Mouse (Mus musculus) kidney, adult 2 months (tissue): ENCODE measurements at regions not wholly inside any gene's neighbourhood (a gene's known extent, or its start where the extent isn't known, plus 50 kb on each side); places are given as distances from the start of the nearest gene placed in this dataset.

ENCODE experiments used
- DNase-seq: peaks from one replicate; pipeline ENCODE4 v3.0.0; 2021
- H3K27ac ChIP-seq: fragments of 200-500 bp; 2 replicates; pipeline ENCODE4 v1.5.1; 2012; ENCODE audit warnings: low read depth, low read length, control low read depth, inconsistent platforms; ENCODE audit not compliant: insufficient read depth
- H3K27me3 ChIP-seq: fragments of 200-500 bp; replicated peaks from 2 replicates; pipeline ENCODE4 v1.6.1; 2012; ENCODE audit warnings: mild to moderate bottlenecking, moderate library complexity, low read length, inconsistent platforms; ENCODE audit not compliant: control insufficient read depth, insufficient read depth
- H3K36me3 ChIP-seq: fragments of 200-500 bp; 2 replicates; pipeline ENCODE4 v1.6.1; 2012; ENCODE audit warnings: mild to moderate bottlenecking, moderate library complexity, low read length, inconsistent platforms; ENCODE audit not compliant: control insufficient read depth, insufficient read depth
- H3K4me1 ChIP-seq: fragments of 200-500 bp; 2 replicates; pipeline ENCODE4 v1.6.1; 2011; ENCODE audit warnings: low read length; ENCODE audit not compliant: control insufficient read depth, insufficient read depth
- H3K4me3 ChIP-seq: fragments of 200-500 bp; 2 replicates; pipeline ENCODE4 v1.5.1; 2011; ENCODE audit warnings: mild to moderate bottlenecking, low read depth, low read length, control low read depth; ENCODE audit not compliant: insufficient read depth
- CTCF ChIP-seq: fragments of 200-500 bp; conservative IDR thresholded peaks from 2 replicates; pipeline ENCODE4 v1.5.1; 2011; ENCODE audit warnings: low read depth, mild to moderate bottlenecking, control low read depth, low read length, moderate library complexity, mixed read lengths; ENCODE audit not compliant: insufficient read depth, insufficient read length
- POLR2A ChIP-seq: fragments of 200-500 bp; IDR thresholded peaks from one replicate; pipeline ENCODE4 v1.6.1; 2011; ENCODE audit warnings: low read depth, low read length, control low read depth
- WGBS: fragments of 180-500 bp; shearing (Covaris S2); methylation state at CpG from one replicate; pipeline ENCODE4 v1.1.7; 2018; 5-methylcytosine and 5-hydroxymethylcytosine counted together

DNA sequence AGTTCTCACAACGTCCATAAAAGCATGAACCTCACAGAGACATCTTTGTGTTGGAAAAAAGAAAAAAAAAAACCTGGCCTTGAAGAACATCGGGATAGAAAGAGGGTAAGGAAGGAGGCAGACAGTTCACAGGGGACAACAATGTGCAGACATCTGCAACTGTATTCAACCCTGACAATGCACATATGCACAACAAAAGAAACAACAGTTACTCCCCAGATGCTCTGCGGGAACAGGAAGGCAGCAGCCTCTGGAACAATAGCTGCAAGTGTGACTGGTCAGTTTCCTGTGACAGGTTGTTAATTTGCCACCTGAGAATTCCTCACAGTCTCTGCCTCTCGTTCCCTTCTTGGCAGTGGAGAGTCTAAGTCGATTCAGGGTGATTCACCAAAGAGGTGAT, 100.5 kb upstream of the Cnr1 start:
- Histone ChIP-seq H3K36me3 (no peaks in the 10 kb centered on the region), H3K27me3 (no peaks in the 10 kb centered on the region), H3K4me1 (no peaks in the 10 kb centered on the region), H3K4me3 (no peak overlapping the region), H3K27ac (no peak overlapping the region)
- TF ChIP-seq POLR2A (no peak), CTCF (no peak)
- no peak for DNase-seq
- WGBS = 5% methylated on average over 5 of the region's 5 CpGs

DNA sequence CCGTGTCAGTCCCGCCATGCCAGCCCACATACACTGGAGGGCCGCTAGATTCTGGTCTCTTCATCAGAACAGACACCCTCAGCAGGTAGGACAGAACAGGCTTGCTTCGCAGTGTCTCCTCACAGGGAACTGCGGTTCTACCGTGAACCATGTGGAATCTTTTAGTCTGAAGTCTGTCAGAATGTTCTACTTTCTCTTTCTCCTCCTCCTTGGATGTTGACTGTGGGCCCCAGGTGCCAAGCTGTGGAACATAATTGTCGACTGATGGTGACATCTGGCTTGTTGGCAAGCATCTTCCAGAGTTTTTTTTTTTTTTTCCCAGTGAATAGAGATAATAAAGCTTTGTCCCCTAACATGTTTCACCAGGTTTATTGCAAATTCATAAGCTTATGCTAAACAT, 91.3 kb upstream of the Cnr1 start:
- Histone ChIP-seq H3K27ac (no peak overlapping the region), H3K4me1 (no peaks in the 10 kb centered on the region), H3K4me3 (no peak overlapping the region), H3K36me3 (no peaks in the 10 kb centered on the region), H3K27me3 (no peaks in the 10 kb centered on the region)
- TF ChIP-seq CTCF = no peak
- TF ChIP-seq POLR2A = no peak
- 89% methylated on average over 7 of the region's 7 CpGs for whole genome bisulfite sequencing
- DNase-seq = no peak

DNA sequence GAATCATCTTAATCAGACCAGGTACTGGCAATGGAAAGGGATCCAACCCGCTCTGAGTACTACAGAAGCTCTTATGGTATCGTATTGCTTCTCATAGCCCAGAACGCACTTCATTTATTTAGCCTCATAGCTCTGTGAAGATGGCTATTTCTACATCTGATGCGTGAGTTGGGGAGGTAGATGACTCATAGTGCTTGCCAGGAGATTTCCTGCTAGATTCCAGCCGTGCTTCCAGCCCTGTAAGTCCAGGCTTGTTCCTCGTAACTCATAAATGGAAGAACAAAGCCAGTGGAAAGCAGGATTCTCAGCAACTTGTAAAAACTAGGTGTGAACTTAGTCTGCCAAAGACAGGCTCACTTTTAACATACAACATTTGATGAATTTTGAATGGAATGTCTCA, 86.0 kb upstream of the Cnr1 start:
- Histone ChIP-seq H3K27ac (no peak overlapping the region), H3K4me3 (no peak overlapping the region), H3K27me3 (no peaks in the 10 kb centered on the region), H3K36me3 (no peaks in the 10 kb centered on the region), H3K4me1 (no peaks in the 10 kb centered on the region)
- DNase-seq = no peak
- 84% methylated on average over 6 of the region's 6 CpGs for WGBS
- no peak for TF ChIP-seq POLR2A
- no peak for TF ChIP-seq CTCF

DNA sequence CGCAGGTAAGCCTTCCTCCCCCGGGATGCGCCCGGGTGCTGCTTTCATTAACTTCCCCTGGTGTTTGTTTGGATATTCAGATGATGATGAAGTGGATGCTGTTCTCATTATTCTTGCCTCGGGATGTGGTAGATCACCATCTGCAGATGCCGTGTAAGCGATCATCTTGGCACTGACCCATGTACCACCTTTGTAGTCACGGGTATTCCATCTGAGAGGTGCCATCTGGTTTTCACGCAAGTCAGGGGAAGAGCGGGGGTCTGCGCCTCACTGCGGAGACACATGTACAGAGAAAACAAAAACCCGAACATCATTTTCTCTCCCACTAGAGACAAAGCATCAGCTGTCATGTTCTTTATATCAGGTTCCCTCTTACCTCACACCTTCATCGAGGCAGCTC, 84.3 kb upstream of the Cnr1 start:
- DNase-seq = no peak
- no peak overlapping the region for H3K4me3 ChIP-seq
- no peaks in the 10 kb centered on the region for H3K27me3 ChIP-seq
- H3K27ac ChIP-seq = no peak overlapping the region
- H3K36me3 ChIP-seq = no peaks in the 10 kb centered on the region
- 39% methylated on average over 14 of the region's 14 CpGs for WGBS
- TF ChIP-seq POLR2A = no peak
- H3K4me1 ChIP-seq = no peaks in the 10 kb centered on the region

DNA sequence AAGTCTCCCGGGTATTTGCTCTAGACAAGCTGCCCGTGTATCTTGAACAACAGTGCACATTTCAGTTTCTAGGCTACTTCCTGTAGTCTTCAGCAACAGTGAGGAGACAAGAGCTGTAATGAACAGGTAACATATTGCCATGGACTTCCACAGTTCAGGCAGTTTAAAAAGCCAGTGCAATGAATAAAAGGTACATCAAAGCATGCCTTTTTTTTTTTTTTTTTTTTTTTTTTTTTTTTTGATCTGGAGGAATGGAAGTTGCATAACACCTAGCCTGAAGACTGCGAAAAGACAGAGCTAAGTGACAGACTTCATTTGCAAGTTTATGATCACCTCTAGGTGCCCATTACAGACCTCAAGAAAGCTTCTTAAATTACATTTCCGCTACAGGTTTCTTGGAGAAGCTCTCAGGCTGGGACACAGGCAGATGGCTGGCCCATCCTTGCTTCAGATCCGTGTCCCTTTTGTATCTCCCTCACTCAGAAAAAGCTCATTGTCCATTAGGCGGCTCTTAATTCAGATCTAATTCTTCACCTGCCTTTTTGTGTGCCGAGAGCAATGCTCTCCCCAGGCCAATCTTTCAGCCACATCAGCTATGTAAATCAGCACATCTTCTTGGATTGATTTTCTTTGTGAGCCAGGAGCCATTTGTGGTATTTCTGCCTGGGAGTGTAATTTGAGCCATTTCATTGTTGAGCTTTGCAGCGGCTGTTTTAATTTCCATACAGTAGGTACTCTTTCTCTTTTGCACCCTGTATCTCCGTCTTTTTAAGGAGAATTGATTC, 78.6 kb upstream of the Cnr1 start:
- no peak for TF ChIP-seq POLR2A
- TF ChIP-seq CTCF = no peak
- H3K4me1 ChIP-seq = no peaks in the 10 kb centered on the region
- H3K36me3 ChIP-seq = no peaks in the 10 kb centered on the region
- 35% methylated on average over 9 of the region's 9 CpGs for WGBS
- H3K27ac ChIP-seq = no peak overlapping the region
- no peak for DNase-seq
- no peak overlapping the region for H3K4me3 ChIP-seq
- H3K27me3 ChIP-seq = no peaks in the 10 kb centered on the region

DNA sequence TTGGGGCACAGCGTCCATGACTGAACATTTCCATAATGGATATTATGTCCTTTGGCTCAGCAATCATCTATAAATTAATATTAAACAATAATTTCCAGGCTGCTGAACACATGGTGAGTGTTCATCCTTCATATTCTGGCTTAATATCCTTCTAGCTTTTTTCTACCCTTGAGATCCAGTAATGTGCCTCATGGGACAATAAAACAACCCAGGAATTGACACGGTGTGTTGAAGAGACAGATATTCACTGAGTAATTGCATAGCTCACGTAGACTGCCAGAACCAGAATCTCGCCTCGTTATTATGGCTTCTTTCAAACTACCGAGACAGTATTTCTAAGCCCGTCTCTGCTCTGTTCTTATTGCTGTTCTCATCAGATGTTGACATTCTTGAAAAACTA, 74.1 kb upstream of the Cnr1 start:
- no peak overlapping the region for H3K27ac ChIP-seq
- no peaks in the 10 kb centered on the region for H3K27me3 ChIP-seq
- TF ChIP-seq POLR2A = no peak
- no peak for TF ChIP-seq CTCF
- no peak overlapping the region for H3K4me3 ChIP-seq
- H3K4me1 ChIP-seq = no peaks in the 10 kb centered on the region
- no peak for DNase-seq
- 86% methylated on average over 7 of the region's 7 CpGs for WGBS
- H3K36me3 ChIP-seq = no peaks in the 10 kb centered on the region

DNA sequence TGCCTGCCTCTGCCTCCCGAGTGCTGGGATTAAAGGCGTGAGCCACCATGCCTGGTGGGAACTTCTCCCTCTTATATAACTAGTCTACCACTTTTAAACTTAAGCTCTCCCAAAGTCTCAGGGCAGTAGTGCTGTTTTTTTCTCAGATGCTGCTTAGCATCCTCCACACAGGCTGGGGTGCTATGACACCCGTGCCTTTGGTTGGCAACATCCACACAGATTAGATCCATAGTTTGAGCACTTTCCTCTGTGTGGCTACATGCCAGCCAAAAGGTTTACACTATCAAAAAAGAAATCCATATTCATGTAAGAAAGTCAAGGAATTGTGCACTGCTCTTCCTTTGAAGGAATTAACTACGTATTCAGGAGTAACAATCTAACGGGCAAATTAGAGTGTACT, 72.1 kb upstream of the Cnr1 start:
- Histone ChIP-seq H3K4me3 (no peak overlapping the region), H3K36me3 (no peaks in the 10 kb centered on the region), H3K4me1 (no peaks in the 10 kb centered on the region), H3K27me3 (no peaks in the 10 kb centered on the region), H3K27ac (no peak overlapping the region)
- WGBS = 92% methylated on average over 5 of the region's 5 CpGs
- no peak for TF ChIP-seq CTCF
- TF ChIP-seq POLR2A = no peak
- no peak for DNase-seq
